14 mouse cellular contexts compared by ENCODE assay signal in the genomic region with DNA sequence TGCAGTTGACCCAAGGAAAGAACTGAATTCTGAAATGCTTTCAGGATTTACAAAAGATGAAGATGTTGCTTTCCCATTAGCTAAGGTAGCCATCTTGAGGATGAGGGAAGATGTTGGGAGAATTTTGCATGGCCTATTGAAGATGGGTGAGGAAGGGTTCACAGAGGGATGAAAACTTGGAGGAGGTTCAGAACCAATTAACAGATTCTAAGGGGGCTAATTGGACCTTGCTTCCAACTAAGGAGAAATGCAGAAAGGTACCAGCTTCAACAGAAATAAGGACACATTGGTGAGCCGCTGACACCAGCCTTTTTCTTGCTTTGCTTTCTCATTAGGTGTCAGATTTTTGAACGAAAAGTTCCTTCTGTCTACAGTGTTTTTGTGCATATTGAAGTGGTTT. TPM values are rescaled to one million over a fixed set of nuclear protein-coding genes. Genes with fewer than 3 reads are reported as not detected.
DNase-seq lines count a peak whose midpoint lies in the region; ATAC-seq and TF ChIP-seq lines count a peak whose summit lies in the region.
"Had no signal": no experiment of that assay in that cellular context is flagged by ENCODE, and none has a peak within 500 bp of the region (broad histone marks: within the 10 kb centered on the region; RNA-seq: fewer than 3 reads in every experiment).

No protein-coding gene starts in this region.

- WGBS in embryonic facial prominence, embryonic 14.5 days, result 74% methylated on average over 2 of the region's 2 CpGs
- WGBS in hindbrain, embryonic 14.5 days, result 61% methylated on average over 2 of the region's 2 CpGs
- WGBS in midbrain, embryonic 16.5 days, result 60% methylated on average over 2 of the region's 2 CpGs

- H3K9me3 ChIP-seq in embryonic facial prominence, embryonic 14.5 days (ENCODE audit: control insufficient read depth, low read length), result no peaks in the 10 kb centered on the region
- no peaks in the 10 kb centered on the region for H3K9me3 ChIP-seq in hindbrain, embryonic 14.5 days (ENCODE audit: control insufficient read depth, low read length)
- no peaks in the 10 kb centered on the region for H3K9me3 ChIP-seq in midbrain, embryonic 16.5 days (replicated peaks; ENCODE audit: control insufficient read depth, low read length, poor library complexity, severe bottlenecking)
- H3K9me3 ChIP-seq: heart, embryonic 12.5 days; liver, embryonic 13.5 days had no signal

- no peak for DNase-seq in layer of hippocampus, adult 2 months (ENCODE audit: low spot score in 2 of 2)
- DNase-seq in layer of hippocampus, postnatal 36 days, result no peak
- no peak for DNase-seq in embryonic facial prominence, embryonic 14.5 days (ENCODE audit: low spot score)
- DNase-seq in hindbrain, embryonic 14.5 days (ENCODE audit: low spot score), result no peak
- no peak for DNase-seq in left cerebral cortex, postnatal 10 days (ENCODE audit: extremely low spot score in 1 of 2, low spot score in 2 of 2)
- DNase-seq in liver, result no peak
- no peak for DNase-seq in thymus, postnatal 14 days
- DNase-seq: adrenal gland, postnatal 36 days; cerebellum, adult 18-20 months; embryo, embryonic 11 days; liver, embryonic 13.5 days had no signal

- intact Hi-C loops in left cerebral cortex, postnatal 10 days (cut with DNase I), result no loop called here

- no peak for TF ChIP-seq CTCF in layer of hippocampus, adult 2 months (conservative IDR thresholded peaks at IDR 0.05)

- peaks cover 32% of the 10 kb centered on the region for H3K4me1 ChIP-seq in embryonic facial prominence, embryonic 14.5 days (ENCODE audit: control insufficient read depth, insufficient read depth, low read length)
- H3K4me1 ChIP-seq in hindbrain, embryonic 14.5 days (replicated peaks; ENCODE audit: control insufficient read depth, insufficient read depth, low read length), result peaks cover 28% of the 10 kb centered on the region
- H3K4me1 ChIP-seq in midbrain, embryonic 16.5 days (ENCODE audit: control insufficient read depth, insufficient read depth, low read length), result peaks cover 30% of the 10 kb centered on the region
- H3K4me1 ChIP-seq: liver, embryonic 13.5 days had no signal

- no peaks in the 10 kb centered on the region for H3K27me3 ChIP-seq in embryonic facial prominence, embryonic 14.5 days (replicated peaks; ENCODE audit: control insufficient read depth, insufficient read depth, low read length)
- no peaks in the 10 kb centered on the region for H3K27me3 ChIP-seq in hindbrain, embryonic 14.5 days (ENCODE audit: control insufficient read depth, insufficient read depth, low read length)
- no peaks in the 10 kb centered on the region for H3K27me3 ChIP-seq in midbrain, embryonic 16.5 days (ENCODE audit: control insufficient read depth, insufficient read depth, low read depth, low read length)
- H3K27me3 ChIP-seq: heart, embryonic 12.5 days had no signal

- ATAC-seq in embryonic facial prominence, embryonic 14.5 days (ENCODE audit: low read depth), result no peak
- no peak for ATAC-seq in hindbrain, embryonic 14.5 days (ENCODE audit: low FRiP score)
- no peak for ATAC-seq in midbrain, embryonic 16.5 days
- ATAC-seq: intestine, postnatal 0 days had no signal

- no peaks in the 10 kb centered on the region for H3K36me3 ChIP-seq in embryonic facial prominence, embryonic 14.5 days (ENCODE audit: control insufficient read depth, insufficient read depth, low read length)
- H3K36me3 ChIP-seq in hindbrain, embryonic 14.5 days (replicated peaks; ENCODE audit: control insufficient read depth, insufficient read depth), result no peaks in the 10 kb centered on the region
- H3K36me3 ChIP-seq in midbrain, embryonic 16.5 days (ENCODE audit: control insufficient read depth, insufficient read depth, low read length), result no peaks in the 10 kb centered on the region
- H3K36me3 ChIP-seq: liver, embryonic 13.5 days had no signal

- peak overlapping the region; percentile 86 for H3K4me3 ChIP-seq in layer of hippocampus, adult 2 months
- H3K4me3 ChIP-seq in embryonic facial prominence, embryonic 14.5 days (ENCODE audit: low read depth, low read length), result peak overlapping the region; percentile 0; the same call in 1 of the 2 replicates
- H3K4me3 ChIP-seq in hindbrain, embryonic 14.5 days (replicated peaks; ENCODE audit: low read length), result peak overlapping the region; percentile 92
- H3K4me3 ChIP-seq in midbrain, embryonic 16.5 days (ENCODE audit: low read depth, low read length), result peak overlapping the region; percentile 86
- H3K4me3 ChIP-seq: liver, embryonic 13.5 days had no signal

- no peak overlapping the region for H3K9ac ChIP-seq in embryonic facial prominence, embryonic 14.5 days (ENCODE audit: low read depth, low read length)
- H3K9ac ChIP-seq in hindbrain, embryonic 14.5 days, result peak overlapping the region; percentile 97
- H3K9ac ChIP-seq in midbrain, embryonic 16.5 days (ENCODE audit: low read depth, low read length), result peak overlapping the region; percentile 96; the same call in 1 of the 2 replicates
- H3K9ac ChIP-seq: heart, embryonic 12.5 days; liver, embryonic 13.5 days had no signal

- peak overlapping the region; percentile 14; the same call in 1 of the 2 replicates for H3K27ac ChIP-seq in layer of hippocampus, adult 2 months
- H3K27ac ChIP-seq in embryonic facial prominence, embryonic 14.5 days (replicated peaks; ENCODE audit: low read depth, low read length), result no peak overlapping the region
- peak overlapping the region; percentile 100 for H3K27ac ChIP-seq in hindbrain, embryonic 14.5 days
- peak overlapping the region; percentile 99 for H3K27ac ChIP-seq in midbrain, embryonic 16.5 days (ENCODE audit: low read length)
- H3K27ac ChIP-seq: liver, embryonic 13.5 days had no signal

- peak overlapping the region; percentile 69 for H3K4me2 ChIP-seq in embryonic facial prominence, embryonic 14.5 days (ENCODE audit: low read depth, low read length)
- H3K4me2 ChIP-seq in hindbrain, embryonic 14.5 days (replicated peaks), result peak overlapping the region; percentile 95
- peak overlapping the region; percentile 80 for H3K4me2 ChIP-seq in midbrain, embryonic 16.5 days (ENCODE audit: low read length)
- H3K4me2 ChIP-seq: liver, embryonic 13.5 days had no signal

RNA-seq across cellular contexts. Expression of a gene that starts 6.0 kb away (rescaled TPM):
- 10 to 100 TPM; 66.7 to 68.8 TPM for total RNA-seq in layer of hippocampus, adult 2 months (2021)
- total RNA-seq in layer of hippocampus, postnatal 36 days (2021), result 10 to 100 TPM; 62.8 to 69.0 TPM
- polyA plus RNA-seq in embryonic facial prominence, embryonic 14.5 days (2014; fragmentation: Nextera tagmentation; extraction: Ambion mirVana), result 3.0 and 6.7 TPM in 2 replicates
- 12.9 and 13.8 TPM in 2 replicates for polyA plus RNA-seq in hindbrain, embryonic 14.5 days (2014; fragmentation: Nextera tagmentation; extraction: Ambion mirVana)
- polyA plus RNA-seq in midbrain, embryonic 16.5 days (2015; fragmentation: Nextera tagmentation; extraction: Ambion mirVana), result 9.9 and 15.5 TPM in 2 replicates
- 10 to 100 TPM; 66.6 to 72.6 TPM for total RNA-seq in left cerebral cortex, postnatal 10 days (2021)

Comparison
In these comparisons a context has a peak if more than half of its experiments do, and no peak if none do; other contexts are left out.
1. H3K4me3 ChIP-seq: peak in every context shown above with its lines; median percentile 92 in hindbrain, embryonic 14.5 days; 86 in layer of hippocampus, adult 2 months; 86 in midbrain, embryonic 16.5 days; 0 in embryonic facial prominence, embryonic 14.5 days.